Mouse (Mus musculus): ENCODE data around the gene Rufy3. TPM values are rescaled to one million over a fixed set of nuclear protein-coding genes. Genes with fewer than 3 reads are reported as not detected.

Rufy3 gene
- polyA plus RNA-seq, 1 experiment from 2014 or later, result 11.2 TPM

GRCm38 (mm10) chr5:88604046-88604445, 39.2 kb downstream of the Rufy3 start:
- no peak for ATAC-seq (ENCODE audit: borderline replicate concordance, extremely low read depth, low FRiP score, low TSS enrichment)
- Histone ChIP-seq H3K4me1 (no peaks in the 10 kb centered on the region), H3K4me3 (no peak overlapping the region), H3K4me2 (no peak overlapping the region), H3K36me3 (no peaks in the 10 kb centered on the region), H3K9ac (no peak overlapping the region), H3K27ac (no peak overlapping the region), H3K9me3 (no peaks in the 10 kb centered on the region), H3K27me3 (no peaks in the 10 kb centered on the region)
- WGBS, result 89% methylated on average over 3 of the region's 3 CpGs

DNA sequence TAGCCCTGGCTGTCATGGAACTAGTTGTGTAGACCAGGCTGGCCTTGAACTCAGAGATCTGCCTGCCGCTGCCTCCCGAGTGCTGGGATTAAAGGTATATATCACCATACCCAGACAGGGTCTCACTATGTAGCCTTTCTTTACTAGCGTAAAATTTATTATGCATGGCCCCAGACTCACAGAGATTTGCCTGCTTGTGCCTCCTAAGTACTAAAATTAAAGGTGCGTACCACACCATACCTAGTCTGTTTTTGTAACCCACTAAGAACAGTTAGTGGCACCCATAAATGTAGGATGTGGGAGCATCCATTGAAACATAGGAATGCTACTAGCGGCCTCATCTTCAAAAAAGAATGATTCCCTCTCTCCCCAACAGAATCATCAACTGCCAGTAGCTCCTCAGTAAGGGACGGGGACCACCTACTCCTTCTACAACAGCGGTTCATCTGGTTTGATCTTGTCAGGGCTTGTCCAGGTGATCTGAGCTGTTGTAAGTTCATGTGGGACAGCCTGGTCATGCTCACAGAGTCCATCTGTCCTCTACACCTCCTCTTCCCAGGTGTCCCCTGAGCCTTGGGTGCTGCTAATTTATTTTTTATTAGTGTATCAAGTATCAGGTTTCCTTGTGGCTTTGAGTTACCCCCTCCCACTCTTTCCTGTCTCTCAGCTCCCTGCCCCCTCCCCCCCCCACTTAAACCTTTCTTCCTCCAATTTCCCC, 40.0 kb downstream of the Rufy3 start:
- H3K27me3 ChIP-seq, result no peaks in the 10 kb centered on the region
- H3K4me1 ChIP-seq, result no peaks in the 10 kb centered on the region
- H3K27ac ChIP-seq, result no peak overlapping the region
- no peak overlapping the region for H3K9ac ChIP-seq
- H3K36me3 ChIP-seq, result no peaks in the 10 kb centered on the region
- no peak for ATAC-seq (ENCODE audit: borderline replicate concordance, extremely low read depth, low FRiP score, low TSS enrichment)
- no peak overlapping the region for H3K4me3 ChIP-seq
- WGBS, result 96% methylated on average over 7 of the region's 7 CpGs
- no peaks in the 10 kb centered on the region for H3K9me3 ChIP-seq
- no peak overlapping the region for H3K4me2 ChIP-seq

- Histone ChIP-seq H3K9ac (no peak overlapping the region), H3K27me3 (no peaks in the 10 kb centered on the region), H3K4me1 (no peaks in the 10 kb centered on the region), H3K9me3 (no peaks in the 10 kb centered on the region), H3K4me2 (no peak overlapping the region), H3K27ac (no peak overlapping the region), H3K36me3 (peaks cover 9% of the 10 kb centered on the region; the same call in 1 of the 2 replicates), H3K4me3 (no peak overlapping the region)
- WGBS, result 100% methylated on average over 1 of the region's 1 CpGs
- no peak for ATAC-seq (ENCODE audit: borderline replicate concordance, extremely low read depth, low FRiP score, low TSS enrichment)
These were observed 49.3 kb downstream of the Rufy3 start for GRCm38 (mm10) chr5:88614129-88614528.

DNA sequence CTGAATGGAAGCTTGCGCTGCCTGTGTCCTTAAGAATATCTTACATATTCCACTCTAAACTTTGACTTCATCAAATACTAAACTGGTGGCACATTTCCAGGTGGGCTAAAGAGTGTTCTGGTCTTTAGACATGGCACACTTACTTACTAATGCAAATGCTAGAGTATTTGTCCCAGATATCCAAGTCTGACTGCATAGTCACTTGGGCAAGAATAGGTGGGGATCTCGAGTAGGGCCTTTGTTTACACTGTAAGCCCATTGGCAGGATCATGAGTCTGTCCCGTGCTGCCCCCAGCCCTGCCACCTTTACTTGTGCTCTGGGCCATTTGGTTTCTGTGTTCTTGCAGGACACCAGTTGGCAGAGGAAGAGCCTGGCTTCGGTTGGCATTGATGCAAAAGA, 52.1 kb downstream of the Rufy3 start:
- Histone ChIP-seq H3K4me1 (no peaks in the 10 kb centered on the region), H3K9ac (no peak overlapping the region), H3K4me3 (no peak overlapping the region), H3K27ac (no peak overlapping the region), H3K36me3 (peaks cover 19% of the 10 kb centered on the region), H3K9me3 (no peaks in the 10 kb centered on the region), H3K4me2 (no peak overlapping the region), H3K27me3 (no peaks in the 10 kb centered on the region)
- 75% methylated on average over 4 of the region's 4 CpGs for WGBS
- ATAC-seq (ENCODE audit: borderline replicate concordance, extremely low read depth, low FRiP score, low TSS enrichment), result no peak

- Histone ChIP-seq H3K4me3 (no peak overlapping the region), H3K27ac (no peak overlapping the region), H3K36me3 (peaks cover 12% of the 10 kb centered on the region; the same call in 1 of the 2 replicates), H3K9me3 (no peaks in the 10 kb centered on the region), H3K4me2 (no peak overlapping the region), H3K27me3 (no peaks in the 10 kb centered on the region), H3K4me1 (no peaks in the 10 kb centered on the region), H3K9ac (no peak overlapping the region)
- WGBS, result 75% methylated on average over 4 of the region's 4 CpGs
- ATAC-seq (ENCODE audit: borderline replicate concordance, extremely low read depth, low FRiP score, low TSS enrichment), result no peak
These were observed 62.7 kb downstream of the Rufy3 start for GRCm38 (mm10) chr5:88627545-88627944.

- H3K9ac ChIP-seq, result no peak overlapping the region
- H3K27ac ChIP-seq, result no peak overlapping the region
- peaks cover 12% of the 10 kb centered on the region; the same call in 1 of the 2 replicates for H3K36me3 ChIP-seq
- H3K27me3 ChIP-seq, result no peaks in the 10 kb centered on the region
- H3K4me1 ChIP-seq, result no peaks in the 10 kb centered on the region
- H3K4me2 ChIP-seq, result no peak overlapping the region
- ATAC-seq (ENCODE audit: borderline replicate concordance, extremely low read depth, low FRiP score, low TSS enrichment), result no peak
- WGBS, result 65% methylated on average over 11 of the region's 11 CpGs
- H3K4me3 ChIP-seq, result no peak overlapping the region
- H3K9me3 ChIP-seq, result no peaks in the 10 kb centered on the region
These were observed 64.3 kb downstream of the Rufy3 start for GRCm38 (mm10) chr5:88629125-88629524.

DNA sequence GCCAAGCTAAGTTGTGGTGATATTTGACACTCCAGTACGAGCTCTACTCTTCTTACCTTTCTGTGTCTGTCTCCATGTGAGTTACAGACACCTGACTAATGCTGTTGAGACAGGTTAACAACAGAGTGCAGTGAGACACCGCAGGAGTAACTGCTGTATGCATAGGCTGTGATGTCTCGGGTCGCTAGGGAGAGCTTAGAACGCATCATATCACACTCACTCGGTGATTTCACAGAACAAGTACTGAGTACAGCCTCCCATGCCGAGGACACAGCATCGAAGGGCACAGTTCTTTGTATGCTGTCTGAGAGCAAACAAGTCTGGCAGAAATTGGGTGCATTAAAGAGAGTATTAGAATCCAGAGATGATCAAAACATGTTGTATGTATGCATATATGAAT, 65.1 kb downstream of the Rufy3 start:
- Histone ChIP-seq H3K4me3 (no peak overlapping the region), H3K27ac (no peak overlapping the region), H3K9ac (no peak overlapping the region), H3K4me2 (no peak overlapping the region), H3K9me3 (no peaks in the 10 kb centered on the region), H3K27me3 (no peaks in the 10 kb centered on the region), H3K36me3 (peaks cover 12% of the 10 kb centered on the region; the same call in 1 of the 2 replicates), H3K4me1 (no peaks in the 10 kb centered on the region)
- no peak for ATAC-seq (ENCODE audit: borderline replicate concordance, extremely low read depth, low FRiP score, low TSS enrichment)
- WGBS, result 79% methylated on average over 8 of the region's 8 CpGs

GRCm38 (mm10) chr5:88630883-88631282, 66.0 kb downstream of the Rufy3 start:
- Histone ChIP-seq H3K4me2 (no peak overlapping the region), H3K9me3 (no peaks in the 10 kb centered on the region), H3K4me3 (no peak overlapping the region), H3K36me3 (peaks cover 15% of the 10 kb centered on the region; the same call in 1 of the 2 replicates), H3K27ac (no peak overlapping the region), H3K9ac (no peak overlapping the region), H3K4me1 (no peaks in the 10 kb centered on the region), H3K27me3 (no peaks in the 10 kb centered on the region)
- 55% methylated on average over 3 of the region's 3 CpGs for WGBS
- no peak for ATAC-seq (ENCODE audit: borderline replicate concordance, extremely low read depth, low FRiP score, low TSS enrichment)

GRCm38 (mm10) chr5:88631545-88631944, 66.7 kb downstream of the Rufy3 start:
- ATAC-seq (ENCODE audit: borderline replicate concordance, extremely low read depth, low FRiP score, low TSS enrichment), result no peak
- no peak overlapping the region for H3K27ac ChIP-seq
- WGBS, result 74% methylated on average over 5 of the region's 5 CpGs

GRCm38 (mm10) chr5:88632463-88632862, 67.6 kb downstream of the Rufy3 start:
- H3K9ac ChIP-seq, result no peak overlapping the region
- no peak overlapping the region for H3K4me3 ChIP-seq
- peaks cover 19% of the 10 kb centered on the region for H3K36me3 ChIP-seq
- no peaks in the 10 kb centered on the region for H3K27me3 ChIP-seq
- 81% methylated on average over 9 of the region's 9 CpGs for WGBS
- no peak overlapping the region for H3K27ac ChIP-seq
- no peaks in the 10 kb centered on the region for H3K9me3 ChIP-seq
- no peaks in the 10 kb centered on the region for H3K4me1 ChIP-seq
- no peak for ATAC-seq (ENCODE audit: borderline replicate concordance, extremely low read depth, low FRiP score, low TSS enrichment)
- no peak overlapping the region for H3K4me2 ChIP-seq

More at GRCm38 (mm10) chr5:88631545-88631944, 66.7 kb downstream of the Rufy3 start:
- Histone ChIP-seq H3K27me3 (no peaks in the 10 kb centered on the region), H3K9ac (no peak overlapping the region), H3K36me3 (peaks cover 12% of the 10 kb centered on the region; the same call in 1 of the 2 replicates), H3K9me3 (no peaks in the 10 kb centered on the region), H3K4me1 (no peaks in the 10 kb centered on the region), H3K4me2 (no peak overlapping the region), H3K4me3 (no peak overlapping the region)

- no peak overlapping the region for H3K27ac ChIP-seq
- no peaks in the 10 kb centered on the region for H3K9me3 ChIP-seq
- peaks cover 22% of the 10 kb centered on the region for H3K36me3 ChIP-seq
- H3K4me2 ChIP-seq, result no peak overlapping the region
- 84% methylated on average over 5 of the region's 5 CpGs for WGBS
- no peak for ATAC-seq (ENCODE audit: borderline replicate concordance, extremely low read depth, low FRiP score, low TSS enrichment)
- H3K4me1 ChIP-seq, result no peaks in the 10 kb centered on the region
- no peak overlapping the region for H3K4me3 ChIP-seq
- no peak overlapping the region for H3K9ac ChIP-seq
- no peaks in the 10 kb centered on the region for H3K27me3 ChIP-seq
These were observed 69.2 kb downstream of the Rufy3 start for GRCm38 (mm10) chr5:88634076-88634475.

- no peak overlapping the region for H3K4me3 ChIP-seq
- H3K27ac ChIP-seq, result no peak overlapping the region
- H3K4me2 ChIP-seq, result no peak overlapping the region
- no peak overlapping the region for H3K9ac ChIP-seq
- no peaks in the 10 kb centered on the region for H3K9me3 ChIP-seq
- no peaks in the 10 kb centered on the region for H3K27me3 ChIP-seq
- H3K4me1 ChIP-seq, result no peaks in the 10 kb centered on the region
- 66% methylated on average over 9 of the region's 9 CpGs for WGBS
- H3K36me3 ChIP-seq, result peaks cover 20% of the 10 kb centered on the region; the same call in 1 of the 2 replicates
- no peak for ATAC-seq (ENCODE audit: borderline replicate concordance, extremely low read depth, low FRiP score, low TSS enrichment)
These were observed 77.9 kb downstream of the Rufy3 start for GRCm38 (mm10) chr5:88642786-88643185.
